Comparison of ENCODE assay signal across 20 mouse cellular contexts in the genomic region with DNA sequence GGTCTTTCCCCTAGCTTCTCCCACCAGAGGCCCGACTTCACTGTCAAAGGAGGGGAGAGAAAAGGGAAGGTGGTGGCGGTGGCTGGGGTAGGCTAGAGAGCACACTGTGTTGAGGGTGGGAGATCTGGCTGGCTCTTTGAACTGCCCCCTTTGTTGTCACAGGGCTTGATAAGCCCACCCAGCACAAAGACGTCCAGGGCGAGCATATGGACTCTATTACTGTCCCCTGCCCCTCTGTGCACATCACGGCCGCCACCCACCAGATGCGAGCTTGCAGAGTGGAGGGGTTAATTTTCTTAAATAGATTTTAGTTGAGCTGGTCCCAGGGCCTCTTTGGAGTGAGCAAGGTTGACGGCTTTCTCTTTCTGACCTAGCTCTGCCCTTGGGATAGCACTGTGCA.
DNase-seq lines count a peak whose midpoint lies in the region; ATAC-seq and TF ChIP-seq lines count a peak whose summit lies in the region.
"Had no signal": no experiment of that assay in that cellular context is flagged by ENCODE, and none has a peak within 500 bp of the region (broad histone marks: within the 10 kb centered on the region; RNA-seq: fewer than 3 reads in every experiment).

No protein-coding gene starts in this region.

- ATAC-seq in kidney, embryonic 15.5 days (replicated peaks; ENCODE audit: low FRiP score): no peak
- ATAC-seq: forebrain, embryonic 15.5 days; intestine, postnatal 0 days had no signal

- TF ChIP-seq CTCF in gastrocnemius, adult 2 months (IDR thresholded peaks at IDR 0.05): no peak

- H3K36me3 ChIP-seq in heart, embryonic 10.5 days: no peaks in the 10 kb centered on the region
- H3K36me3 ChIP-seq in kidney, embryonic 15.5 days: no peaks in the 10 kb centered on the region
- H3K36me3 ChIP-seq in limb, embryonic 10.5 days: no peaks in the 10 kb centered on the region
- H3K36me3 ChIP-seq: forebrain, embryonic 15.5 days; hindbrain, embryonic 15.5 days had no signal

- no peak overlapping the region for H3K9ac ChIP-seq in kidney, embryonic 15.5 days
- H3K9ac ChIP-seq: forebrain, embryonic 15.5 days; hindbrain, embryonic 15.5 days had no signal

- 40% methylated on average over 8 of the region's 8 CpGs for WGBS in heart, embryonic 10.5 days
- WGBS in kidney, embryonic 15.5 days: 54% methylated on average over 8 of the region's 8 CpGs
- WGBS in limb, embryonic 10.5 days: 25% methylated on average over 8 of the region's 8 CpGs

- H3K27ac ChIP-seq in heart, embryonic 10.5 days: peak overlapping the region; percentile 85
- H3K27ac ChIP-seq in kidney, embryonic 15.5 days: peak overlapping the region; percentile 51; the same call in 1 of the 2 replicates
- peak overlapping the region; percentile 72 for H3K27ac ChIP-seq in limb, embryonic 10.5 days
- no peak overlapping the region for H3K27ac ChIP-seq in gastrocnemius, adult 2 months
- H3K27ac ChIP-seq: forebrain, embryonic 15.5 days; heart, adult 2 months; hindbrain, embryonic 15.5 days had no signal

- H3K4me1 ChIP-seq in heart, embryonic 10.5 days: peaks cover 53% of the 10 kb centered on the region
- peaks cover 72% of the 10 kb centered on the region for H3K4me1 ChIP-seq in kidney, embryonic 15.5 days
- H3K4me1 ChIP-seq in limb, embryonic 10.5 days: peaks cover 63% of the 10 kb centered on the region

- no peaks in the 10 kb centered on the region for H3K9me3 ChIP-seq in heart, embryonic 10.5 days
- no peaks in the 10 kb centered on the region for H3K9me3 ChIP-seq in kidney, embryonic 15.5 days (replicated peaks)
- H3K9me3 ChIP-seq in limb, embryonic 10.5 days (replicated peaks): no peaks in the 10 kb centered on the region
- H3K9me3 ChIP-seq: forebrain, embryonic 15.5 days; hindbrain, embryonic 15.5 days had no signal

- H3K4me3 ChIP-seq in heart, embryonic 10.5 days: no peak overlapping the region
- H3K4me3 ChIP-seq in kidney, embryonic 15.5 days (replicated peaks): no peak overlapping the region
- no peak overlapping the region for H3K4me3 ChIP-seq in limb, embryonic 10.5 days
- no peak overlapping the region for H3K4me3 ChIP-seq in gastrocnemius, adult 2 months
- H3K4me3 ChIP-seq: forebrain, embryonic 15.5 days; heart, adult 2 months; hindbrain, embryonic 15.5 days had no signal

- peak; percentile 37 for DNase-seq in embryo, embryonic 10 days (ENCODE audit: low spot score)
- no peak for DNase-seq in embryo, embryonic 9.5 days (ENCODE audit: extremely low spot score)
- DNase-seq in heart, embryonic 10.5 days (ENCODE audit: low spot score): no peak
- DNase-seq in heart, postnatal 10 days: no peak
- DNase-seq in kidney, adult 8-10 months: no peak
- DNase-seq in limb, embryonic 10.5 days (ENCODE audit: low spot score): no peak
- no peak for DNase-seq in gastrocnemius, adult 2 months
- DNase-seq: adrenal gland, postnatal 36 days; cerebellum, adult 18-20 months; cerebellum, adult 9-10 months; cerebellum, postnatal 14 days; gastrocnemius, postnatal 10 days; gastrocnemius, postnatal 36 days; heart, adult 2 months; heart, postnatal 36 days had no signal

- H3K4me2 ChIP-seq in kidney, embryonic 15.5 days: no peak overlapping the region
- H3K4me2 ChIP-seq: forebrain, embryonic 15.5 days; heart, embryonic 11.5 days; hindbrain, embryonic 15.5 days had no signal

- peaks cover 3% of the 10 kb centered on the region; the same call in 1 of the 2 replicates for H3K27me3 ChIP-seq in heart, embryonic 10.5 days (ENCODE audit: insufficient read depth, poor library complexity, severe bottlenecking)
- 0 out of 2 replicates have a peak, but pooled peaks cover 3% of the 10 kb centered on the region for H3K27me3 ChIP-seq in kidney, embryonic 15.5 days
- H3K27me3 ChIP-seq in limb, embryonic 10.5 days (ENCODE audit: low read depth, poor library complexity, severe bottlenecking): peaks cover 83% of the 10 kb centered on the region
- H3K27me3 ChIP-seq: forebrain, embryonic 15.5 days; hindbrain, embryonic 15.5 days had no signal

- intact Hi-C loops in heart, postnatal 10 days (cut with DNase I): no loop called here
- intact Hi-C loops in gastrocnemius, adult 2 months (cut with DNase I): no loop called here
